Mouse (Mus musculus): ENCODE measurements around the gene 9030624G23Rik.
"Not testable (repeated sequence)": the region's sequence is repeated elsewhere in the genome, so short reads cannot be mapped to it uniquely, and the experiment has no call there.

Gene 9030624G23Rik

DNA sequence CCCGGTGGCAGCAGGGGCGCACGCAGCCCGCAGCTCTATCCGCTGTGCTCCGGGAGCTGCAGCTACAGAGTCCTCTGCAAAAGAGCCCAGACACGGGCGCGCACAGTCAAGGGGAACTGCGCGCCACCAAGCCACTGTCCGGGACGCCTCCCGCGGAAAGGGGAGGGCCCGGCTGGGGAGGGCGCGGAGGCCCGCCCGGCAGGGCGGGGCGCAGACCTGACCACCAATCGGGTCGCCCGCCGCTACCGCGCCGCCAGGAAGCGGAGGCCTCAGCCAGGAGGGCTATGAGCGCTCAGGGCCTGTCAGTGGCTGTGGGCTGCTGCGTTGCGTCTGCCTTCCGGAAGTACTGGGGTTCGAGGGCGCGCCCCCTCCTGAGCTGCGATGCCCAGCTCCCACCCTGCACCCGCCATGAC lies at the start of gene 9030624G23Rik:
Gene 9030624G23Rik, minus strand, starts transcription at position 139 of the 413 bp plus-strand sequence.
- DNase-seq: peak; percentile 4

GRCm38 (mm10) chr12:24083096-24083495 lies 13.9 kb downstream of the 9030624G23Rik start:
- DNase-seq: not testable (repeated sequence)
